Mouse (Mus musculus) layer of hippocampus, adult 9-11 months (tissue): ENCODE results near the gene Cwc22.
A peak's percentile ranks its signal among the peaks of the same experiment; 100 is the strongest.

Experiments
- DNase-seq: peaks from one replicate; pipeline ENCODE4 v3.0.0; 2022

Gene Cwc22

GRCm38 (mm10) chr2:77871146-77871545, 75.0 kb downstream of the Cwc22 start:
- no peak for DNase-seq

DNA sequence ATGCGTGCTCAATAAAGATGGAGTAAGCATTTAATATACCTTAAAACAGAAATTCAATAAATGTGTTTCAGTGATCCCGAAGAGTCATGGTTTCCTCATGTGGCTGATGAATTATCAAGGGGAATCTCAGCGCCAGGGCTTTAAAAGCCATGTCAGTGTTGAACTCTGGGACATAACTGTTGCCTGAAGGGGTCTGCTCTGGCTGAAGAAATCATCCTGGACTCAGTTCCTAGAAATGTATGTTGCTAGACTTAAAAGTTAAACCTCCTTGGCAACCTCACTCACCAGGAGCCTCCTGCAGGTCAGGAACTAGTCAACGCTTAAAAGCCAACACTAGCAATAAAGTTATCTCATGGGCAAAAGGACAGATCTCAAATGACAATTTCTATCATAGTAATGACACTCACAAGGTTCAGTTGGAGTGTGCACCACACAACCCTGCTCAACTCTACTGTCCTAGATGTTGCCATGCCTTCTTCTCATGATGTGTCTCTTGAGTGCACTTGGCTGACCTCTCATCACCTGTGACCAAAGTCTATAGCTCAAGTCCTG, 76.4 kb downstream of the Cwc22 start:
- DNase-seq = no peak

GRCm38 (mm10) chr2:77863934-77864333, 82.2 kb downstream of the Cwc22 start:
- peak; percentile 43 for DNase-seq

DNA sequence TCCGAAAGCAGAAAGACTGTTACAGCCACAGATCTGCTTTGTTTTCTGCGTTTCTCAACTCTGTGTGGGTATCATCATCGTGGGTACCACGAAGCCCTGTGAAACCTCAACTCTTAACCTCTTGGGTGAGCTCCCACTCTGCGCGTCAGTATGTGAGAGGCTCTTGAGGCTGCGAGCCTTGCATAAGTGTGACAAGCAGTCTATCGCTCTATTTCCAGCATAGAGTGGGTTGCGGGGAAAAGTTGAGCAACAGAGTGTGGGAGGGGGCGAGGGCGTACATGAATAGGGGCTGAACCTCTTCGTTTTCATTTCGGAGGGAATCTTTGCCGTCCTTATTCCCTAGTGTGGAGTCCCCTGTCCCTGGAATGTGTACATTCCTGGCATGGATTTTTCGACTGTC, 82.7 kb downstream of the Cwc22 start:
- DNase-seq = peak; percentile 37

DNA sequence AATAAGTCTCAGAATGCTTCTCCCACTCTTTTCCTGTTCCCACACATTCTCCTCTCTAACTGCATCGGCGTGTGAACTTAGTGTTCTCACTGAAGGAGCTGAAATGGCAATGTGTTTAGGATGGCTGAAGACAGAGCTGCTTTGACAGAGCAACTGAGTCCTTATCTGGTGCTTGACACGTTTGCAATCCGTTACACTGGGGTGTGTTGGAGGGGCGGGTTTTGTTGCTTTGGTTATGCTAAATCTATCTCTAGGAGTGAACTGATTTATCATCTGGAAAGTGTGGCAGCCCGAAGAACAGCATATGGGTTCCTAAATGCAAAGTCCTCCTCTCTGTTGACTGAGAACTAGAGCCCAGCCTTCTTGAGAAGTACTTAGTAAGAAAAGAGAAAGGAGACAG, 104.7 kb downstream of the Cwc22 start:
- peak; percentile 67 for DNase-seq

- DNase-seq = no peak
Observed at GRCm38 (mm10) chr2:77839587-77839986, 106.6 kb downstream of the Cwc22 start.

- DNase-seq = no peak
Observed at GRCm38 (mm10) chr2:77838688-77839087, 107.5 kb downstream of the Cwc22 start.

GRCm38 (mm10) chr2:77835781-77836180, 110.4 kb downstream of the Cwc22 start:
- no peak for DNase-seq
